ENCODE assay signal across 18 mouse cellular contexts in the genomic region with DNA sequence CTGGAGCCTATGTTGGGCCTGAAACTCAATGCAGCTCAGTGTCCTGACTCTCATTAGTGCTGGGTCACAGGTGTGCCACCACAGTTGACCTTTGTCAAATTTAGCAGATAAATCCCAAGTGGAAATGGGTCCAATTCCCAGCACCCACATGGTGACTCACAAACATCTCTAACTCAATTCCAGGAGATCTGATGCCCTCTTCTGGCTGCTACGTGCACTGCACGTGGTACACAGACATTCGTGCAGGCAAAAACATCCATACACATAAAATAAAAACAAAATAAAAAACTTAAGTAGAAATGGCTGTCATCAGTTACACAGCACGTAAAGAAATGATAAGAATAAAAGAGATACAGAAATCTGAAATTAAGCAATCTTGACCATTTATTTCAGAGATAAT. TPM values are rescaled to one million over a fixed set of nuclear protein-coding genes. Genes with fewer than 3 reads are reported as not detected.
DNase-seq lines count a peak whose midpoint lies in the region; ATAC-seq and TF ChIP-seq lines count a peak whose summit lies in the region.
"Had no signal": no experiment of that assay in that cellular context is flagged by ENCODE, and none has a peak within 500 bp of the region (broad histone marks: within the 10 kb centered on the region; RNA-seq: fewer than 3 reads in every experiment).

No protein-coding gene starts in this region.

- H3K27me3 ChIP-seq in lung, postnatal 0 days (replicated peaks; ENCODE audit: insufficient read depth, low read length) = no peaks in the 10 kb centered on the region
- no peaks in the 10 kb centered on the region for H3K27me3 ChIP-seq in MEL (ENCODE audit: control insufficient read depth in 1 of 2, insufficient read depth in 2 of 2, low read length in 2 of 2)
- H3K27me3 ChIP-seq in liver, embryonic 14.5 days (ENCODE audit: control insufficient read depth, insufficient read depth, low read length) = no peaks in the 10 kb centered on the region
- no peaks in the 10 kb centered on the region for H3K27me3 ChIP-seq in midbrain, embryonic 13.5 days
- H3K27me3 ChIP-seq: embryonic facial prominence, embryonic 13.5 days; hindbrain, embryonic 15.5 days; limb, embryonic 12.5 days; neural tube, embryonic 12.5 days had no signal

- TF ChIP-seq RAD21 in MEL (IDR thresholded peaks at IDR 0.05; ENCODE audit: low read depth, low read length) = no peak

- H3K4me2 ChIP-seq in lung, postnatal 0 days (replicated peaks; ENCODE audit: low read depth, low read length) = no peak overlapping the region
- no peak overlapping the region for H3K4me2 ChIP-seq in liver, embryonic 14.5 days (ENCODE audit: low read depth)
- H3K4me2 ChIP-seq in midbrain, embryonic 13.5 days (replicated peaks) = no peak overlapping the region
- H3K4me2 ChIP-seq: embryonic facial prominence, embryonic 13.5 days; hindbrain, embryonic 15.5 days; limb, embryonic 12.5 days; neural tube, embryonic 12.5 days had no signal

- ATAC-seq in lung, postnatal 0 days = no peak
- ATAC-seq in liver, embryonic 14.5 days (ENCODE audit: insufficient read depth) = no peak
- ATAC-seq in midbrain, embryonic 13.5 days = no peak

- no peak overlapping the region for H3K27ac ChIP-seq in lung, postnatal 0 days (ENCODE audit: low read length)
- H3K27ac ChIP-seq in MEL (ENCODE audit: control insufficient read depth, low read depth, low read length) = no peak overlapping the region
- H3K27ac ChIP-seq in liver, embryonic 14.5 days = no peak overlapping the region
- H3K27ac ChIP-seq in midbrain, embryonic 13.5 days = no peak overlapping the region
- H3K27ac ChIP-seq: embryonic facial prominence, embryonic 13.5 days; heart, embryonic 10.5 days; hindbrain, embryonic 15.5 days; limb, embryonic 12.5 days; neural tube, embryonic 12.5 days had no signal

- H3K9me3 ChIP-seq in lung, postnatal 0 days (ENCODE audit: low read length) = no peaks in the 10 kb centered on the region
- no peaks in the 10 kb centered on the region for H3K9me3 ChIP-seq in MEL (replicated peaks; ENCODE audit: insufficient read depth, low read length)
- no peaks in the 10 kb centered on the region for H3K9me3 ChIP-seq in liver, embryonic 14.5 days (ENCODE audit: control insufficient read depth, low read length)
- H3K9me3 ChIP-seq in midbrain, embryonic 13.5 days = no peaks in the 10 kb centered on the region
- H3K9me3 ChIP-seq: embryonic facial prominence, embryonic 13.5 days; heart, embryonic 10.5 days; hindbrain, embryonic 15.5 days; limb, embryonic 12.5 days had no signal

- WGBS in lung, postnatal 0 days = 94% methylated on average over 4 of the region's 4 CpGs
- 92% methylated on average over 4 of the region's 4 CpGs for whole genome bisulfite sequencing in liver, embryonic 14.5 days (ENCODE audit: insufficient replicate concordance)
- WGBS in midbrain, embryonic 13.5 days = 97% methylated on average over 4 of the region's 4 CpGs

- H3K4me3 ChIP-seq in lung, postnatal 0 days (ENCODE audit: low read depth, low read length) = no peak overlapping the region
- H3K4me3 ChIP-seq in MEL (ENCODE audit: control insufficient read depth in 1 of 2, insufficient read depth in 1 of 2, low read depth in 2 of 2, low read length in 2 of 2) = no peak overlapping the region
- no peak overlapping the region for H3K4me3 ChIP-seq in liver, embryonic 14.5 days (ENCODE audit: insufficient read depth in 1 of 2, low read depth in 2 of 2, low read length in 2 of 2)
- no peak overlapping the region for H3K4me3 ChIP-seq in midbrain, embryonic 13.5 days (replicated peaks)
- H3K4me3 ChIP-seq: embryonic facial prominence, embryonic 13.5 days; heart, embryonic 10.5 days; hindbrain, embryonic 15.5 days; limb, embryonic 12.5 days; neural tube, embryonic 12.5 days had no signal

- H3K4me1 ChIP-seq in lung, postnatal 0 days (ENCODE audit: insufficient read depth, low read depth, low read length) = 0 out of 2 replicates have a peak, but pooled peaks cover 4% of the 10 kb centered on the region
- H3K4me1 ChIP-seq in MEL (ENCODE audit: control insufficient read depth in 1 of 2, insufficient read depth in 2 of 2, low read length in 2 of 2) = peaks cover 19 to 30% of the 10 kb centered on the region in 2 experiments
- H3K4me1 ChIP-seq in liver, embryonic 14.5 days (replicated peaks; ENCODE audit: control insufficient read depth in 2 of 2, insufficient read depth in 2 of 2, low read length in 1 of 2) = peaks cover 31 to 42% of the 10 kb centered on the region in 2 experiments
- peaks cover 32% of the 10 kb centered on the region for H3K4me1 ChIP-seq in midbrain, embryonic 13.5 days (replicated peaks)

- intact Hi-C loops in heart, postnatal 14 days (cut with DNase I) = no loop called here

- TF ChIP-seq EP300 in lung, postnatal 0 days (IDR thresholded peaks at IDR 0.05) = no peak
- TF ChIP-seq EP300 in MEL (IDR thresholded peaks at IDR 0.05; ENCODE audit: low read depth in 1 of 2, low read length in 2 of 2) = no peak
- TF ChIP-seq EP300 in liver, embryonic 14.5 days (IDR thresholded peaks at IDR 0.05; ENCODE audit: low read depth) = no peak

- peaks cover 10% of the 10 kb centered on the region; the same call in 1 of the 2 replicates for H3K79me2 ChIP-seq in MEL (ENCODE audit: control insufficient read depth, insufficient read depth, low read length, poor library complexity)

- no peaks in the 10 kb centered on the region for H3K36me3 ChIP-seq in lung, postnatal 0 days (ENCODE audit: insufficient read depth, low read length)
- H3K36me3 ChIP-seq in MEL (ENCODE audit: control insufficient read depth in 1 of 2, insufficient read depth in 2 of 2, low read length in 2 of 2) = peaks cover 3 to 28% of the 10 kb centered on the region in 2 experiments
- H3K36me3 ChIP-seq in liver, embryonic 14.5 days (replicated peaks; ENCODE audit: control insufficient read depth, insufficient read depth, low read depth) = peaks cover 29% of the 10 kb centered on the region
- H3K36me3 ChIP-seq in midbrain, embryonic 13.5 days = no peaks in the 10 kb centered on the region
- H3K36me3 ChIP-seq: embryonic facial prominence, embryonic 13.5 days; hindbrain, embryonic 15.5 days had no signal

- DNase-seq in embryo, embryonic 10 days (ENCODE audit: low spot score) = peak; percentile 16
- DNase-seq in embryo, embryonic 11 days = no peak
- no peak for DNase-seq in lung, postnatal 0 days (ENCODE audit: low spot score)
- DNase-seq in lung, adult 18-20 months = no peak
- DNase-seq in MEL (ENCODE audit: low read depth, low spot score) = no peak
- no peak for DNase-seq in liver, embryonic 14.5 days (ENCODE audit: low read depth in 3 of 3, low spot score in 3 of 3)
- DNase-seq in heart, postnatal 14 days = no peak
- DNase-seq: adrenal gland, adult 8-10 months; cerebellum, adult 18-20 months; right cerebral cortex, postnatal 14 days had no signal

- TF ChIP-seq POLR2A in MEL (IDR thresholded peaks at IDR 0.05; ENCODE audit: control insufficient read depth in 1 of 2, insufficient read depth in 1 of 2, low read depth in 1 of 2, low read length in 2 of 2, poor library complexity in 1 of 2) = no peak

- no peak overlapping the region for H3K9ac ChIP-seq in lung, postnatal 0 days (replicated peaks; ENCODE audit: low read depth)
- H3K9ac ChIP-seq in MEL (ENCODE audit: control insufficient read depth, low read depth, low read length, poor library complexity, severe bottlenecking) = no peak overlapping the region
- no peak overlapping the region for H3K9ac ChIP-seq in liver, embryonic 14.5 days (replicated peaks)
- no peak overlapping the region for H3K9ac ChIP-seq in midbrain, embryonic 13.5 days (replicated peaks)
- H3K9ac ChIP-seq: embryonic facial prominence, embryonic 13.5 days; hindbrain, embryonic 15.5 days; limb, embryonic 12.5 days; neural tube, embryonic 12.5 days had no signal

- TF ChIP-seq CTCF in lung, postnatal 0 days (IDR thresholded peaks at IDR 0.05) = peak; percentile 36; the same call in 1 of the 2 replicates
- TF ChIP-seq CTCF in MEL (IDR thresholded peaks at IDR 0.05 in 2 of 3, conservative IDR thresholded peaks at IDR 0.05 in 1 of 3; ENCODE audit: control insufficient read depth in 1 of 3, insufficient read depth in 1 of 3, low read depth in 2 of 3, low read length in 3 of 3, poor library complexity in 1 of 3, severe bottlenecking in 1 of 3) = peak; percentile 28 to 58 (median 50)
- peak; percentile 74 for TF ChIP-seq CTCF in liver, embryonic 14.5 days (IDR thresholded peaks at IDR 0.05; ENCODE audit: low read depth)

TF ChIP-seq in MEL, 35 proteins besides CTCF, POLR2A, EP300 and RAD21 (continues in another document):
- TF ChIP-seq BHLHE40 (IDR thresholded peaks at IDR 0.05; ENCODE audit: borderline replicate concordance, low read depth, low read length) (no peak), E2F4 (IDR thresholded peaks at IDR 0.05; ENCODE audit: borderline replicate concordance, low read depth, low read length) (no peak), GABPA (IDR thresholded peaks at IDR 0.05; ENCODE audit: low read depth, low read length) (no peak), NELFE (IDR thresholded peaks at IDR 0.05; ENCODE audit: low read depth, low read length) (no peak), MEF2A (IDR thresholded peaks at IDR 0.05; ENCODE audit: extremely low read depth, insufficient replicate concordance, low read depth, low read length, poor library complexity, severe bottlenecking) (no peak), TCF12 (IDR thresholded peaks at IDR 0.05; ENCODE audit: low read depth, low read length) (no peak), ETS1 (IDR thresholded peaks at IDR 0.05; ENCODE audit: low read depth, low read length) (no peak), MYC (IDR thresholded peaks at IDR 0.05; ENCODE audit: low read depth, low read length) (no peak)

RNA-seq across cellular contexts. Expression of gene Gm10300, which starts 51.9 kb away (rescaled TPM):
- polyA plus RNA-seq in lung, postnatal 0 days (2015; fragmentation: Nextera tagmentation; extraction: Ambion mirVana) = 0.15 and 0.18 TPM in 2 replicates
- 0.29 and 0.46 TPM in 2 replicates for total RNA-seq in MEL (2012; rRNA removed)
- polyA plus RNA-seq in MEL (2012; ENCODE audit: insufficient read depth in 1 of 2, insufficient read length in 2 of 2, low read depth in 1 of 2, low replicate concordance in 2 of 2, missing spikeins in 1 of 2) = under 1 TPM in 1 of 2 experiments, not detected in 1; 0.18 TPM
- polyA plus RNA-seq in liver, embryonic 14.5 days (2012; rRNA removed) = 0.11 and 0.15 TPM in 2 replicates
- 0.32 and 0.40 TPM in 2 replicates for polyA plus RNA-seq in liver, embryonic 14.5 days (2014; fragmentation: Nextera tagmentation; extraction: Ambion mirVana)
- total RNA-seq in heart, postnatal 14 days (2021) = under 1 TPM; 0.15 to 0.19 TPM
- not detected in 2 replicates for polyA plus RNA-seq in midbrain, embryonic 13.5 days (2015; fragmentation: Nextera tagmentation; extraction: Ambion mirVana)
- polyA plus RNA-seq: C2C12; frontal cortex, adult 2 months; heart, embryonic 10.5 days; hindbrain, embryonic 15.5 days; neural tube, embryonic 12.5 days had no signal

RNA-seq across cellular contexts. Expression of gene Epb41, which starts 52.5 kb away (rescaled TPM):
- polyA plus RNA-seq in lung, postnatal 0 days (2015; fragmentation: Nextera tagmentation; extraction: Ambion mirVana) = 29.9 and 32.5 TPM in 2 replicates
- total RNA-seq in MEL (2012; rRNA removed) = 36.5 and 41.9 TPM in 2 replicates
- polyA plus RNA-seq in MEL (2012; ENCODE audit: insufficient read depth in 1 of 2, insufficient read length in 2 of 2, low read depth in 1 of 2, low replicate concordance in 2 of 2, missing spikeins in 1 of 2) = 100 to 1,000 TPM in 1 of 2 experiments, 10 to 100 TPM in 1; 44.3 to 115 TPM
- polyA plus RNA-seq in liver, embryonic 14.5 days (2012; rRNA removed) = 105 and 113 TPM in 2 replicates
- polyA plus RNA-seq in liver, embryonic 14.5 days (2014; fragmentation: Nextera tagmentation; extraction: Ambion mirVana) = 153 and 166 TPM in 2 replicates
- total RNA-seq in heart, postnatal 14 days (2021) = 100 to 1,000 TPM; 216 to 281 TPM
- 120 and 122 TPM in 2 replicates for polyA plus RNA-seq in midbrain, embryonic 13.5 days (2015; fragmentation: Nextera tagmentation; extraction: Ambion mirVana)
